In genomic region chr3:103574566-103575155, GRCm38 (mm10) we compare ENCODE assay signal across 11 mouse cellular contexts. TPM values are rescaled to one million over a fixed set of nuclear protein-coding genes. Genes with fewer than 3 reads are reported as not detected.
DNase-seq lines count a peak whose midpoint lies in the region; ATAC-seq lines count a peak whose summit lies in the region.
"Had no signal": no experiment of that assay in that cellular context is flagged by ENCODE, and none has a peak within 500 bp of the region (broad histone marks: within the 10 kb centered on the region; RNA-seq: fewer than 3 reads in every experiment).

No protein-coding gene starts in this region.

- no peak for DNase-seq in kidney, postnatal 36 days
- DNase-seq in neural tube, embryonic 11.5 days (ENCODE audit: low spot score) = peak; percentile 56
- DNase-seq in gastrocnemius, postnatal 25 days = no peak
- no peak for DNase-seq in adrenal gland, adult (ENCODE audit: inconsistent age in 2 of 2, low spot score in 1 of 2)
- no peak for DNase-seq in lung, postnatal 25 days (ENCODE audit: low spot score)

- peak overlapping the region; percentile 48; the same call in 1 of the 2 replicates for H3K4me3 ChIP-seq in kidney, embryonic 14.5 days (ENCODE audit: low read length)
- H3K4me3 ChIP-seq in embryonic facial prominence, embryonic 12.5 days = peak overlapping the region; percentile 50
- peak overlapping the region; percentile 58 for H3K4me3 ChIP-seq in hindbrain, embryonic 12.5 days
- H3K4me3 ChIP-seq in neural tube, embryonic 11.5 days (ENCODE audit: low read depth, low read length) = peak overlapping the region; percentile 46
- H3K4me3 ChIP-seq: erythroblast, embryonic 14.5 days had no signal

- ATAC-seq in kidney, embryonic 14.5 days (ENCODE audit: low FRiP score, low TSS enrichment) = no peak
- no peak for ATAC-seq in embryonic facial prominence, embryonic 12.5 days (ENCODE audit: insufficient number of reproducible peaks, insufficient read depth, low FRiP score, low TSS enrichment)
- no peak; the same call in 1 of the 2 replicates for ATAC-seq in hindbrain, embryonic 12.5 days (ENCODE audit: low FRiP score)
- ATAC-seq in neural tube, embryonic 11.5 days (ENCODE audit: insufficient read depth, low FRiP score, low TSS enrichment) = no peak

- H3K27ac ChIP-seq in kidney, embryonic 14.5 days (ENCODE audit: low read depth, low read length) = no peak overlapping the region
- no peak overlapping the region for H3K27ac ChIP-seq in embryonic facial prominence, embryonic 12.5 days
- H3K27ac ChIP-seq in hindbrain, embryonic 12.5 days = no peak overlapping the region
- H3K27ac ChIP-seq in neural tube, embryonic 11.5 days (ENCODE audit: low read depth, low read length) = no peak overlapping the region

- no peaks in the 10 kb centered on the region for H3K36me3 ChIP-seq in kidney, embryonic 14.5 days (ENCODE audit: control insufficient read depth, insufficient read depth, low read length)
- no peaks in the 10 kb centered on the region for H3K36me3 ChIP-seq in embryonic facial prominence, embryonic 12.5 days
- H3K36me3 ChIP-seq in hindbrain, embryonic 12.5 days = no peaks in the 10 kb centered on the region
- no peaks in the 10 kb centered on the region for H3K36me3 ChIP-seq in neural tube, embryonic 11.5 days (ENCODE audit: control insufficient read depth, insufficient read depth, low read length)

- peak overlapping the region; percentile 95; the same call in 1 of the 2 replicates for H3K4me2 ChIP-seq in kidney, embryonic 14.5 days (replicated peaks; ENCODE audit: low read depth, low read length)
- peak overlapping the region; percentile 91 for H3K4me2 ChIP-seq in embryonic facial prominence, embryonic 12.5 days (replicated peaks)
- peak overlapping the region; percentile 92 for H3K4me2 ChIP-seq in hindbrain, embryonic 12.5 days (replicated peaks)
- H3K4me2 ChIP-seq in neural tube, embryonic 11.5 days (ENCODE audit: low read depth) = peak overlapping the region; percentile 87; the same call in 1 of the 2 replicates

- 9% methylated on average over 22 of the region's 22 CpGs for WGBS in kidney, embryonic 14.5 days
- 8% methylated on average over 22 of the region's 22 CpGs for WGBS in embryonic facial prominence, embryonic 12.5 days
- WGBS in hindbrain, embryonic 12.5 days = 7% methylated on average over 22 of the region's 22 CpGs
- WGBS in neural tube, embryonic 11.5 days = 7% methylated on average over 22 of the region's 22 CpGs

- H3K27me3 ChIP-seq in kidney, embryonic 14.5 days (ENCODE audit: control insufficient read depth, insufficient read depth, low read length) = peaks cover 66% of the 10 kb centered on the region
- H3K27me3 ChIP-seq in embryonic facial prominence, embryonic 12.5 days = peaks cover 78% of the 10 kb centered on the region
- H3K27me3 ChIP-seq in hindbrain, embryonic 12.5 days = peaks cover 83% of the 10 kb centered on the region
- peaks cover 47% of the 10 kb centered on the region for H3K27me3 ChIP-seq in neural tube, embryonic 11.5 days (ENCODE audit: control insufficient read depth, insufficient read depth, low read length)

- peaks cover 16% of the 10 kb centered on the region for H3K4me1 ChIP-seq in kidney, embryonic 14.5 days (ENCODE audit: control insufficient read depth, insufficient read depth, low read length)
- H3K4me1 ChIP-seq in embryonic facial prominence, embryonic 12.5 days = peaks cover 19% of the 10 kb centered on the region
- peaks cover 31% of the 10 kb centered on the region for H3K4me1 ChIP-seq in hindbrain, embryonic 12.5 days
- peaks cover 15% of the 10 kb centered on the region for H3K4me1 ChIP-seq in neural tube, embryonic 11.5 days (ENCODE audit: control insufficient read depth, insufficient read depth, low read length)

- H3K9me3 ChIP-seq in kidney, embryonic 14.5 days (ENCODE audit: control insufficient read depth, low read length) = no peaks in the 10 kb centered on the region
- no peaks in the 10 kb centered on the region for H3K9me3 ChIP-seq in embryonic facial prominence, embryonic 12.5 days
- H3K9me3 ChIP-seq in hindbrain, embryonic 12.5 days (replicated peaks) = no peaks in the 10 kb centered on the region
- no peaks in the 10 kb centered on the region for H3K9me3 ChIP-seq in neural tube, embryonic 11.5 days (ENCODE audit: control insufficient read depth, low read length)

- no peak overlapping the region for H3K9ac ChIP-seq in kidney, embryonic 14.5 days (ENCODE audit: low read depth, low read length)
- H3K9ac ChIP-seq in embryonic facial prominence, embryonic 12.5 days = no peak overlapping the region
- H3K9ac ChIP-seq in hindbrain, embryonic 12.5 days = no peak overlapping the region
- peak overlapping the region; percentile 69; the same call in 1 of the 2 replicates for H3K9ac ChIP-seq in neural tube, embryonic 11.5 days (ENCODE audit: low read length)

RNA-seq across cellular contexts. Expression of gene Syt6, which starts 0.4 kb away (rescaled TPM):
- polyA plus RNA-seq in kidney, embryonic 14.5 days (2014; fragmentation: Nextera tagmentation; extraction: Ambion mirVana) = 0.36 and 0.79 TPM in 2 replicates
- polyA plus RNA-seq in embryonic facial prominence, embryonic 12.5 days (2016; fragmentation: Nextera tagmentation; extraction: Ambion mirVana) = 1.1 and 2.3 TPM in 2 replicates
- polyA plus RNA-seq in hindbrain, embryonic 12.5 days (2016; fragmentation: Nextera tagmentation; extraction: Ambion mirVana) = 4.7 and 6.8 TPM in 2 replicates
- 2.9 and 3.1 TPM in 2 replicates for polyA plus RNA-seq in neural tube, embryonic 11.5 days (2014; fragmentation: Nextera tagmentation; extraction: Ambion mirVana)
- total RNA-seq in gastrocnemius, postnatal 25 days (2021) = not detected
- total RNA-seq: megakaryocyte-erythroid progenitor cell, adult 5-6 weeks had no signal
- polyA plus RNA-seq: erythroblast, embryonic 14.5 days; Patski had no signal
